Mouse (Mus musculus): Measurements from ENCODE around the gene Brpf3. TPM values are rescaled to one million over a fixed set of nuclear protein-coding genes. Genes with fewer than 3 reads are reported as not detected.

Gene Brpf3
- 10 to 100 TPM; 52.6 to 62.7 TPM for total RNA-seq (2023)

DNA sequence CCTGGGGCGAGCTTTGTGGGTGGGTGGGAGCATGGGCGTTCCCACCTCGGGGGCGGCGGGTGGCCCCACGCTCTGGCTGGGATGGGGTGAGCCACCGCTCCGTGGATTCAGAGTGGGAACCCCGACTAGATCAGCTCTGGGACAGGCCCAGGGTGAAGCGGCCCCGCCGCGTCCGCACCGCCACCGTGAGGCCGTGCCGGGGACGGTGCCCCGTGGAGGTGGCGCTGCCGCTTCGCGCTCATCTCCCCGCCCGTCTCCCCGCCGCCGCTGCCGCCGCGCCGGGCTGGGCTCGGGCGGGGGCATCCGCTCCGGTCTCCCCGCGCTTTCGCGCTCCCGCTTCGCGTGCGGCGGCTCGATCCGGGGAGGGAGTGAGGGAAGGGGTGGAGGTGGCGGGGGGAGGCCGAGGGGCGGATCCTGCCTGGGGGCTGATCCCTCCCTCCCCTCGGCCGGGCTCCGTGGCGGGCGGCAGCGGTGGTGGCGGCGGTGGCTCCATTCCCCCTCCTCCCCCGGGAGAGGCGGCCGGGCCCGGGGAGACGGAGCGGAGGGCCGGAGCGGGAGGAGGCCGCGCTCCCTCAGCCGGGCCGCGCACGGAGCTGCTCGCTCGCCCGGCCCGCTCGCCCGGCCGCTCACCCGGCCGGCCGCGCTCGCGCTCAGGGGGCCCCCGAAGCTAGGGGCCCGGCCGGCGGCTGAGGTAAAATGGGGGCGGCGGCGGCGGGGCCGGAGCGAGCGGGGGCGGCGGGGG, at the start of gene Brpf3:
Gene Brpf3 (plus strand): TSS at position 420 of the 742 bp plus-strand sequence.

DNA sequence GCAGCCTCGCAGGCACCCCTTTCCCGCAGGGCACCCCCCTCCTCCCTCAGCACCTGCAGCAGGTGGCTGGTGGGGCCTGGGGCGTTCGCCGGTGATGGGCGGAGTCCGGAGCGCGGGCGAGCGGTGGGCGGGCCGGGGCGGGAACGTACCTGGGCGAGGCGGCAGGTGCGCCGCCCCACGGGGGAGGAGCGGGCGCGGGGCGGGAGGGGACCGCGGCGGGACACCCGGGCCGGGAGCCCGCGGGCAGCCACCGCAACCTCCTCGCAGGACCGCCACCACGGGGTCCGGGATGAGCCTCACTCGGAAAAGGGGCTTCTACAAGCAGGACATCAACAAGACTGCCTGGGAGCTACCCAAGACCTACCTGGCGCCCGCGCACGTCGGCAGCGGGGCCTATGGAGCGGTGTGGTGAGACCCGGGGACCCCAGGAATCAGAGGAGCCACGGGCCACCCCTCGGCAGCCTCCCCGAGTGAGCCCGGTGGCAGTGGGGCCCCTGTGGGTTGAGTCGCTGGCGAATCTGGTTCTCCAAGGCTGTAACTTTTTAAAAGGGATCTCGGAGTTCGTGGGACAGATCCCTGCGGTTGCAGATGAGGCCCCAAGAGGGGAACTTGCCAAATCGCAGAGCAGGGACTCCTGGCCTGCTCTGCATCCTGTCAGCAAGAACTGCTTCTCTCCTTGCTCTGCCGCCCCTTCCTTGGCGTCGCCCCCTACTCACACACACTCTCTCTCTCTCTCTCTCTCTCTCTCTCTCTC, 31.6 kb upstream of the Brpf3 start, which contains the start of gene Mapk13:
Gene Mapk13 (plus strand): TSS at position 177 of the 754 bp plus-strand sequence.

DNA sequence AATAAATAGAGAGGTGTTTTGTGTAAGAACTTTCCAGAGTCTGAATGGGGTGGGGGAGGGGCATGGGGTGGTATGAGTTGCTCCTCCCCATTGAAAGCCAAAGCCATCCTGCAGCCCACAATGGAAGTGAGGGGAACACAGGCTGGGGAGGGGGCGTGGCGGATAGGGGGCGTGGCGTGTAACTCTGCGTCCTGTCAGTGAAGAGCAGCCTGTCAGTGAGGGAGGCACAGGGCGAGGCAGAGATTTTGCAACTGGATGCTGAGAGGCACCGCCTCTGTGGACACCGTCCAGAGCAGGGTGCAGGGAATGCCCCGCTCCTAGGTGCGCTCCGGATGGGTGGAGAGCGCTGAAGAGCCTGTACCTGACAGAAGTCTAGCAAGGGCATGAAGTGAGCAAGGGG, 57.3 kb downstream of the Brpf3 start, which contains the start of gene Pnpla1:
Gene Pnpla1 (plus strand): TSS at position 207 of the 400 bp plus-strand sequence.

Other genes starting within 250 kb of the Brpf3 start
- gene Clps, start 240.3 kb upstream of the Brpf3 start, total RNA-seq (2023): not detected
- gene Lhfpl5, start 225.4 kb upstream of the Brpf3 start, total RNA-seq (2023): not detected
- gene Srpk1, start 178.4 kb upstream of the Brpf3 start, total RNA-seq (2023): 10 to 100 TPM; 57.5 to 66.0 TPM
- gene Slc26a8, start 110.9 kb upstream of the Brpf3 start, total RNA-seq (2023): 1 to 10 TPM; 2.2 to 3.3 TPM
- 100 to 1,000 TPM; 212 to 226 TPM for gene Mapk14, start 109.8 kb upstream of the Brpf3 start, total RNA-seq (2023)
- gene AC170998.1, start 75.0 kb upstream of the Brpf3 start, total RNA-seq (2023): 10 to 100 TPM; 15.1 to 15.5 TPM
- gene Mapk13, start 31.8 kb upstream of the Brpf3 start, total RNA-seq (2023): 100 to 1,000 TPM; 149 to 167 TPM
- gene Pnpla1, start 57.3 kb downstream of the Brpf3 start, total RNA-seq (2023): 1 to 10 TPM; 2.5 to 3.9 TPM
- gene 4930539E08Rik, start 114.2 kb downstream of the Brpf3 start, total RNA-seq (2023): under 1 TPM; 0.35 to 0.38 TPM
- 1 to 10 TPM; 1.9 to 3.4 TPM for gene Pxt1, start 142.8 kb downstream of the Brpf3 start, total RNA-seq (2023)
- gene Kctd20, start 150.9 kb downstream of the Brpf3 start, total RNA-seq (2023): 100 to 1,000 TPM; 171 to 175 TPM
- 100 to 1,000 TPM; 267 to 298 TPM for gene Stk38, start 206.9 kb downstream of the Brpf3 start, total RNA-seq (2023)
- gene Srsf3, start 231.5 kb downstream of the Brpf3 start, total RNA-seq (2023): 100 to 1,000 TPM; 252 to 277 TPM

All from neutrophil, adult 83 days (primary cell).